Mouse (Mus musculus) natural killer cell, adult 2 months (primary cell): ENCODE results near the gene Gm10053.
"Not testable (repeated sequence)": the region's sequence is repeated elsewhere in the genome, so short reads cannot be mapped to it uniquely, and the experiment has no call there.

Experiments
- DNase-seq, 2 experiments: peaks; one replicate each; pipeline ENCODE4 v3.0.0; 2022; ENCODE audit warnings: low spot score in 2 of 2

The Gm10053 gene

GRCm38 (mm10) chr19:24875129-24875870 lies at the start of gene Gm10053:
Gm10053 (plus strand) TSS chr19:24875686.
- DNase-seq, result not testable (repeated sequence)

- DNase-seq, result no peak
Measured at GRCm38 (mm10) chr19:24842080-24842479, 33.4 kb upstream of the Gm10053 start.

GRCm38 (mm10) chr19:24845007-24845546 lies 30.4 kb upstream of the Gm10053 start:
- DNase-seq, result no peak

GRCm38 (mm10) chr19:24848345-24848744 lies 27.1 kb upstream of the Gm10053 start:
- no peak for DNase-seq

GRCm38 (mm10) chr19:24848844-24849243 lies 26.6 kb upstream of the Gm10053 start:
- no peak for DNase-seq

GRCm38 (mm10) chr19:24851456-24852315 lies 23.8 kb upstream of the Gm10053 start:
- no peak for DNase-seq

- DNase-seq, result no peak
Measured at GRCm38 (mm10) chr19:24861276-24861611, 14.2 kb upstream of the Gm10053 start.

- DNase-seq, result no peak
Measured at GRCm38 (mm10) chr19:24861612-24862451, 13.7 kb upstream of the Gm10053 start, which contains the start of gene Pgm5. Pgm5 (minus strand) TSS chr19:24861855.

- DNase-seq, result no peak
Measured at GRCm38 (mm10) chr19:24865436-24865835, 10.1 kb upstream of the Gm10053 start.

GRCm38 (mm10) chr19:24871037-24871635 lies 4.3 kb upstream of the Gm10053 start:
- DNase-seq, result peak; percentile 11 to 59

- no peak for DNase-seq
Measured at GRCm38 (mm10) chr19:24873873-24874272, 1.6 kb upstream of the Gm10053 start.

GRCm38 (mm10) chr19:24881237-24881636 lies 5.8 kb downstream of the Gm10053 start:
- no peak for DNase-seq

GRCm38 (mm10) chr19:24885504-24885903 lies 10.0 kb downstream of the Gm10053 start:
- DNase-seq, result peak in 1 of 2 experiments; percentile 37

GRCm38 (mm10) chr19:24886888-24887287 lies 11.4 kb downstream of the Gm10053 start:
- DNase-seq, result no peak

GRCm38 (mm10) chr19:24896536-24896935 lies 21.1 kb downstream of the Gm10053 start:
- no peak for DNase-seq

- DNase-seq, result no peak
Measured at GRCm38 (mm10) chr19:24897006-24897895, 21.8 kb downstream of the Gm10053 start.

GRCm38 (mm10) chr19:24897896-24898736 lies 22.6 kb downstream of the Gm10053 start:
- no peak for DNase-seq

- DNase-seq, result no peak
Measured at GRCm38 (mm10) chr19:24898737-24899577, 23.5 kb downstream of the Gm10053 start.
